Mouse (Mus musculus): ENCODE measurements around the gene Il13.

GRCm38 (mm10) chr11:53624124-53624523, 10.4 kb downstream of the Il13 start:
- no peak for TF ChIP-seq CTCF (IDR thresholded peaks at IDR 0.05; ENCODE audit: control insufficient read depth, insufficient read depth, low read length)
- TF ChIP-seq POLR2A (IDR thresholded peaks at IDR 0.05; ENCODE audit: borderline replicate concordance, control insufficient read depth, low read depth, low read length): no peak
